Mouse (Mus musculus): ENCODE measurements around the gene Rtl8b.
"Not testable (repeated sequence)": the region's sequence is repeated elsewhere in the genome, so short reads cannot be mapped to it uniquely, and the experiment has no call there.

Gene Rtl8b

DNA sequence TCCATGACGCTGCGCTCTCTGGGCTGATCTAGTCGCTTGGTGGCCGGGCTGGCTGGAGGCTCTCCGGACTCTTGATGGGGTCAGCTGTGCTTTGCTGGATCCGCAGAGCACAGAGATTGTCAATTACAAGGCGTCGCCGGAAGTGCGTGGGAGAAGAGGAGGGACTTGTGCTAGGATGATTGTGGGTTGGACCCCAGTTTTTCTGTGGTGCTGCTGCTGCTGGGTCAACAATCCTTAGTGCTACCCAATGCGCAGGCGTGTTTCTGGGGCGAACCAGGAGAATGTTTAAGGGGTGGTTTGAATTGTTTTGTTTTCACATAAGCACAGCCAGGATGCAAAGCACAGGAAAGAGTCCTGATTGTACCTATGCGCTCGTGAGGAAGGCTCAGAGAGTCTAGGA is at the start of gene Rtl8b:
Gene Rtl8b (minus strand): TSS at position 115 of the 400 bp plus-strand sequence.
- DNase-seq (ENCODE audit: low spot score in 2 of 2): peak; percentile 51 to 57

- no peak for DNase-seq (ENCODE audit: low spot score in 2 of 2)
Measured at GRCm38 (mm10) chrX:53716323-53717182, 46.3 kb upstream of the Rtl8b start.

DNA sequence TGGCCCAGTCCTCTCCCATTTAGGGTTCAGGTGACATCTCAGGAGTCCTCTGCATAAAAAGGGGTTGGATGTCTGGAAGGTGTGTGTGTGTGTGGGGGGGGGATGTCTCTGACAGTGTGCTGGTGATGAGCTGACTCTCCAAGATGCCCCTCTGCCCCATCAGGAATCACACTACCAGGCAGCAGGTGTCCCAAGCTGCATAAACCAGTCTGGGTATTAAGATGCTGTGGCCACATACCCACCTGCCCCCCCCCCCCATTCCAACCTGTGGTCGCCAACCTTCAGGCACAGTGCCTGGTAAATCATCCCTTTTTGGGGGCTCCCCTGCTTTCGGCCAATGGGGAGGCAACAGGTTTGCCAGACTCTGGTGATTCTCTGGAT is 45.7 kb upstream of the Rtl8b start:
- DNase-seq (ENCODE audit: low spot score in 2 of 2): no peak

DNA sequence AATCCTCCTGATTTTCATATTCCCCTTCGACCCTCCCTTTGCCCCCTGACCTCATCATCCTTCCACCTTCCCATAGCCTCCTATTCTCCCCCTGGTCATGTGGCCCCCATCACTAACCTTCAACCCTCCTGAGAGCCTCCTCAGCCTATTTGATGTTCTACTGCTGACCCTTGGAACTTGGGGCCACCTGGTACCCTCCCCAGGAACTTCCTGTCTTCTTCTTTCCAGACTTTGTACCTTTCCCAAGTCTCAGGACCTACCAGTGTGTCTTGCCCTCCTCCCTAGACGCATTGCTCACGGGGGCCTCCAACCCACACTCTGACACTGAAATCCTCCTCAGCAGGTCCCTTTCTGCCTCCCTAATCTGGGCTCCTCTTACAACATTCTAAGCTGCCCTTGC is 32.5 kb upstream of the Rtl8b start:
- DNase-seq (ENCODE audit: low spot score in 2 of 2): no peak

GRCm38 (mm10) chrX:53699225-53699624 is 29.0 kb upstream of the Rtl8b start:
- DNase-seq (ENCODE audit: low spot score in 2 of 2): no peak

DNA sequence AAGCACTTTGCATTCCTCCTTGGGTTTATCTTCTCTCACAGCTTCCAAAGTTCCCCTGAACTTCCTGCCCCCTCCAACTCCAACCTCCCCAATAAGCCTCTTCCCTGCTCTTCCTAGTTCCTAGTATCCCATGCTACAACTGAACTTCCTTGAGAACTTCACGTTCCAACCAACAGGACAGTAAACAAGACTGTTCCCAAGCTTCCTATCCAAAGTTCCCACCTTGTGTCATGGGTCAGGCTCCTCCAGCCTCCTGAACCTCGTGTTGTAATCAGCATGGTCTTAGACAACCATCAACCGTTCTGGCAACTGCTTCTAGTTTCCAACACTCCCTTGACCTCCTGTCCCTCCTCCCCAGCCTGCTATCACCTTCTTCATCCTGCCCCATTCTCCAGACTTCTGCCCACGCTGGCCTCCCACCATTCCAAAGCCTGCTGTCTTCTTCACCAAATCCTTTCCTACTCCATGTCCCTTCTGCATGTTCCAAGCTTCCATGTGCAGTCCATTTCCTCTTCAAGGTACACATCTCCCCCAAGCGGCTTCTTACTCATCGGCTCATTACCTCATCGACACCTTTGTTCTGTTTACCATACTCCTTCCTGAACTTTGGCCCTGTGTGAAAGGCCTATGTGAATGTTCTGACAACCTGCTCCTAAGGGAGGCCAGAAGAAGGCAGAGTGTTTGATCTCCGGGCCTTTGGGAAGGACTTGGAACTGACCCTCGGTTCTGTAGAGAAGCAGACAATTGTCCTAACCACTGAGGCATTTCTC is 24.0 kb upstream of the Rtl8b start:
- DNase-seq (ENCODE audit: low spot score in 2 of 2): no peak

DNA sequence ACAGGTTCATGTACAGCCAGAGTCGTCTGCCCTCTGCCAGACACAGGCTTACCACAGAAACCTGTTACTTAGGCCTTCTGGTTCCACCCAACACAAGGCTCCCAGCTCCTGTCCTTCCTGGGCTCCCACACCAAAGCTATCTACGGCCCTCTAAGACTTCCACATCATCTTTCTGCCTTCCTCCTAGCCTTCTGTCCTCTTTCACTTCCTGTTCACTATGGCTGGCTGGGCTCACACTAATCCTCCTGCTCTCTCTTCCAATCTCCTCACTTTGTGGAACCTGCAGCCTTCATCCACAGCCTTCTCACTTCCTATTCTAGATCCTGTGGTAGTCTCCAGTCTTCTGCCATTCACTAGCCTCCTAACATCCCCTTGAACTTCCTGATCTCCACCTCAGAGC is 22.9 kb upstream of the Rtl8b start:
- DNase-seq (ENCODE audit: low spot score in 2 of 2): no peak

- no peak for DNase-seq (ENCODE audit: low spot score in 2 of 2)
Measured at GRCm38 (mm10) chrX:53692065-53692464, 21.9 kb upstream of the Rtl8b start.

GRCm38 (mm10) chrX:53684676-53685075 is 14.5 kb upstream of the Rtl8b start:
- DNase-seq (ENCODE audit: low spot score in 2 of 2): not testable (repeated sequence)

DNA sequence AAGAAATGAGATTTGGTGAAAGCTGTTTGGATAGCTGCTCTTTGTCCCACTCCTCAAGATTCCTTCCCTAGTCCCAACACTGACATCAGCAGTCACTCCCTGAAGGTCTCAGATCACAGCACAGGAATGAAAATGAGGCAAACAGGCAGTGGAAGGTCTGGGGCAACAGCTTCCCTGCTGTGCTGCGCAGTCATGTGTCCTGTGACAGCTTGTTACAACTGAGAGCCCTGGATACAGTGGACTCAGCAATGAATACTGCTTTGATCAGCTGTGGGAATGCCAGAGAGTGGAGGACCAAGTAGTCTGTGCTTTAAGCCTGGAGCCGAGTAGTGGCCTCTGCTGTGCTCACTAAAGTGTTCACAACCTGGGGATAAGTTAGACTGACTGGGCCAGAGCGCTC is 12.4 kb upstream of the Rtl8b start:
- DNase-seq (ENCODE audit: low spot score in 2 of 2): not testable (repeated sequence)

- peak; percentile 29 to 62 for DNase-seq (ENCODE audit: low spot score in 2 of 2)
Measured at GRCm38 (mm10) chrX:53676943-53677342, 6.7 kb upstream of the Rtl8b start.

DNA sequence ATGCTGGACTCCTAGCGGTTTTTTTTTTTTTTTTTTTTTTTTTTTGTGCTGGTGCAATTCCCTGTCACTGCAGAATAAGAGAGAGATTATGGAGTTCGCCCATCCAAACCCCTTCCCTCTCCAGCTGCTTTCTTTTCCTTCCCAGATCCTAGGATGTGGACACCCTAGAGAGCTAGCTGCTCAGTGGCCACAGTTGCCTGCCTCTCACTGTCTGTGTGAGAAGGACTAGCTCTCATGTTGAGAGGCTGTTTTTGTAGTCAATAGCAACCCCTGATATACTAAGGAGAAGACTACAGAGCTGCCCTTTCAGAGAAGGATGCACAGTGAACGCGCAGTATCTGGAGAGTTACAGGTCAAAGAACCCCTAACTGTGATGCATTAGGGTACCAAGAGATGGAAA is 488 bp upstream of the Rtl8b start:
- DNase-seq (ENCODE audit: low spot score in 2 of 2): not testable (repeated sequence)

GRCm38 (mm10) chrX:53669557-53670270 is 494 bp downstream of the Rtl8b start:
- DNase-seq (ENCODE audit: low spot score in 2 of 2): not testable (repeated sequence)

GRCm38 (mm10) chrX:53652917-53653316 is 17.3 kb downstream of the Rtl8b start:
- DNase-seq (ENCODE audit: low spot score in 2 of 2): not testable (repeated sequence)

DNA sequence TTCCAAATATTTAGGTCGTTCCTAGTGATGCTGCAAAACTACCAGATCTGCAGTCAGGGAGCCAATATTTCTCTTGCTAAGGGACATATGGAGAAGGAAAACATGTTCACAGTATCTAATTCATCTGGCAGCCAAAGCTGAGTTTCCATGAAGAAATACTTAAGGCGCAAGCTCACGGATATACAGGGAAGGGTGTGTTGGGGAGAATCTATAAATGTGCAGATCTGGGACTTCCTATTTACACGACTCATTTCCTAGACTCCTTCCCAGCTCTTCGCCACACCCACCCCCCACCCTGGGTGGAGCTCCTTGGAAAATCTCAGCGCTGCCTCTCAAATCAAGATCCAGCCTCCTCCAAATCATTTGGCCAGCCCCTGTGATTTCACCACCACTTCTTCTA is 24.3 kb downstream of the Rtl8b start:
- DNase-seq (ENCODE audit: low spot score in 2 of 2): no peak

DNA sequence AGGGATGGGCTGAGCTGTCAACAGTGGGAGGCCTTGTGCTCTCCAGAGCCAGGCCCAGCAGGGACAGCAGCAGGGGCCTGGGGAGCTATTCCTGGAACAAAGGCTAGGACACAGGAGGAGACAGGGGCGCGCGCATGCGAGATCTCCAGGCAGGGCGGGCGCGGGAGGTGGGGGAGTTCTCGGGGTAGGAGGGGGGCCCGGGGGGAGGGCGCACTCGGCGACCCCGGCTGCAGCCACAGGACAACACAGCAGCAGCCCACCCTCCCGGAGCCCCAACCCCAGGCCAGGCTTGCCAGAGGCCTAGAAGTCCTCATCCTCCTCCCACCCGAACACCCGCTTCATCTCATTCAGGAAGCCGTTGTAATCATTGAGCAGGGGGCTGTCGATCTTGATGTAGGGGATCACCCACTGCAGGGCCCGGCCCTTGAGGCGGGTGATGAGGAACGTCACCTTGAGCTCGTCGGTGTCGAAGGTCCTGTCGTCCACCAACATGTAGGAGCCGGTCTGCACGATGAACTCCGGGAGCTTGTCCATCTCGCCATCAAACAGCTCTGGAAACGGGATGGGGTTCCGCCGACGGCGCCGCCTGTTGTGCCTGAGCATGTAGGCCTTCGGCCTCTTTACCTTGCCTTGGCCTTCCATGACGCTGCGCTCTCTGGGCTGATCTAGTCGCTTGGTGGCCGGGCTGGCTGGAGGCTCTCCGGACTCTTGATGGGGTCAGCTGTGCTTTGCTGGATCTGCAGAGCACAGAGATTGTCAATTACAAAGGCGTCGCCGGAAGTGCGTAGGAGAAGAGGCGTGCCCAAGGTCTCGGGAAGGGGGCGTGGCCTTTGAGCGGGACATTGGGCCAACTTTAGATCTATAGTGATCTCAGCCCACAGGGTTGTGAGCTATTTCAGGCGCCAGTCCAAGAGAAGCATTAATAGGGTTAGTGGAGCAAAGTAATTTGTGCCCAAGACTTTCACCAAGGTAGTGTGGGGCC is 26.9 kb downstream of the Rtl8b start, which contains the start of gene Rtl8a:
Gene Rtl8a (minus strand): TSS at position 703 of the 982 bp plus-strand sequence.
- DNase-seq (ENCODE audit: low spot score in 2 of 2): peak; percentile 49 to 55

DNA sequence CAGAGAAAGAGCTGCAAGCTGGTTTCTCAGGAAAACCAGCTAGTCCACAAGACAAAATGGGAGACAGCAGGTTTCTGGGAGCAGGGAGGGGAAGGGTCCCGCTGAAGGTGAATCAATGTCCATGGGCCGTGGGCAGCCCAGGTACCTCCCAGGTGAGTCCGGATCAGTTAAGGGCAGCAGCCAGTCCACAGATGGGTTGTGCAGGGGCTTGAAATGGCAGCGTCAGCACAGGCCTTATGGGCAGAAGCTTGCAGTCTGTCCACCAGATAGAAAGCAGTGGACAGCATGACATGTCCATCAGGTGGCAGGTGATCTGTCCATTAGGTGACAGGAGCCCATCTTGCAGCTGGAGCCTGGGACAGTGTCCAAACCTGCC is 27.6 kb downstream of the Rtl8b start:
- not testable (repeated sequence) for DNase-seq (ENCODE audit: low spot score in 2 of 2)

DNA sequence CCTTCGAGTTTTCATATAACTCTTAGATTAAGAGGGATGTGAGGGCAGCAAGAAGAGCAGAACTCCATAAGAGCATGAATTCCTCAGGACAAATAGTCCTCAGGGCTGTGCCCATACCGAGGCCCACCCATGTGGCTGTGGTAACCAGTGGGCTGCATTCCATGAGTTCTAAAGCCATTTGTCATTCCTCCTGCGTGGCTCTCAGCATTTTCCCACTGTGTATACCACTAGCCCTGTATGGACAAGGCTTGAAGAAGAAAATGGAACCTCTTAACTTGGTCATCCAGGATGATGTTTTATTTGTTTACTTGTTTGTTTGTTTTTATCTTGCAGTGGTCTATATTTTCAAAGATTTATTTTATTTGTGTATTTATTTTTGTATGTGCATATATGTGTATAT is 32.1 kb downstream of the Rtl8b start:
- not testable (repeated sequence) for DNase-seq (ENCODE audit: low spot score in 2 of 2)

Data from thymus, postnatal 10 days (tissue).